Mouse (Mus musculus): ENCODE results near the gene Ankrd44. TPM values are rescaled to one million over a fixed set of nuclear protein-coding genes. Genes with fewer than 3 reads are reported as not detected.
"Not testable (repeated sequence)": the region's sequence is repeated elsewhere in the genome, so short reads cannot be mapped to it uniquely, and the experiment has no call there.

Ankrd44 gene
- total RNA-seq (2021): 1 to 10 TPM; 5.1 to 6.2 TPM
- long read RNA-seq, experiment 1, partial matches to known transcripts: 0 of 7 reads
- long read RNA-seq, experiment 1, other reads (novel, unspliced or antisense): 7 of 7 reads
- long read RNA-seq, experiment 2, partial matches to known transcripts: 0 of 8 reads
- long read RNA-seq, experiment 2, other reads (novel, unspliced or antisense): 8 of 8 reads

DNA sequence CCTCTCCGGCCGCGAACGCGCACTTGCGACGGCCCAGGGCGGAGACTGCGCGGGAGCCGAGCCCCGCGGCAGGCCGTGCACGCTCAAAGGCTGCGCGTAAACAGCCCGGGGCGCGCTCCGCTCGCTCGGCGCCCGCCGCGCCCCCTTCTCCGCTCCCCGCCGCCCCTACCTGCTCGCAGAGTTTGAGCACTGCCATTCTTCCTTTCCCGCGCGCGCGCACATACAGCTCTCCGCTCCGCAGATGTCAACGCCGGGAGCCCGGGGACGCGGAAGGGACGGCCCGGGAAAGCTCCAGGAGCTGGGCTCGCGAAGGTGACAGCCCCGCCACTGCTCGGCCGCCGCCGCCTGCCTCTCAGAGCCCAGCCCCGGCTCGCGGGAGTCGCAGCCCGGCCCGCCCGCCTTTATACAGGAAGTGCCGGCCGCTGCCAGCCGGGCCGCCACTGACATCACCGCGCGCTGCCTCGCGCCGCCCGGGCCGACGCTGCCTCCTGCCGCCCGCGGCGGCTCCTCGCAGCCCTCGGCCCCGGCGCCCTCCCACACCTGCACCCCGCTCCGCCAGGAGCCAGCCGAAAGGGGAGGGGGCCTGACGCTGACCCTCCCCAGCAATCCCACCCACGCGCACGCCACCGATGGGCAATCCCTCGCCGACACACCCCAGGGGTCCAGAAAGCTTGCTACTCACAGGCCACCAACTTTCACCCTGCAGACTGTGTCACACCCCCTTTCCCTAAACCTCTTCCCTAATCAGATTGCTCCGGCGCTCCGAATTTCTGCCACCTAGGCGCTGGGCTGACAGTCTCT, at the start of gene Ankrd44:
Gene Ankrd44, minus strand, starts transcription at position 417 of the 801 bp plus-strand sequence.
- intact Hi-C loops (cut with DNase I): loop anchor here (2.0 to 10.0 kb wide), 3 partner anchors 91 to 259 kb away; no protein-coding TSS in a partner anchor
- peak; percentile 78 for DNase-seq

DNA sequence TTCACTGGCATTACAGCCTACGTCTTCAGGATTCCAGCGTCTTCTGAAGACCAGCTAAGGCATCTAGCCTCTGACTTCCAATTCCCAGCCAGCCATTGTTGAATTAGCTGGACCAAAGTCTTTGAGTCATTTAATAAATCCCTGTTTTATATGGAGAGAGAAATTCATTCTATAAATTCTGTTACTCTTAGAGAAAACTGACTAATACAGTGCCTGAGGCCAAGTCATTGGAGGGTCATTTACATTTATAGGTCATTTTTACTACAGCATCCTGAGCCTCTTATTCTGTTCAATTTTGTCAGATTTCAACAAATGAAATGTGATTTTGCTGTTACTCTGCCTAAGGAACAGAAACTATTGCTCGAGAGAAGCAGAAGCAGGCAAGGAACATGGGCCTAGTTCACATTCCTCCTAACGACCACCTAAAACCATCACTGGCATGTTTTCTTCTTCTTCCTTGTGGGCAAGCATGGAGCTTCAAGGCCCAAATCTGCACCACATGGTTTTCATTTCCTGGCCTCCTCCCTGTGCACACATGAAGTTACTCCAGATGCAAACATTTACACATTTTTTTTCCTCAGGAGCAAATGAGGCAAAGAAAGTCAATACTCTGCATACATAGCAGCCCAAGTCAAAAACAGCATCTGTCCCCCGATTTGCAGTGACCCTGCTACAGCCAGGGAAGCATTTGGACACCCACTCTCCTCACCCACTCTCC, 45.7 kb upstream of the Ankrd44 start:
- DNase-seq: no peak
- intact Hi-C loops (cut with DNase I): no loop called here

DNA sequence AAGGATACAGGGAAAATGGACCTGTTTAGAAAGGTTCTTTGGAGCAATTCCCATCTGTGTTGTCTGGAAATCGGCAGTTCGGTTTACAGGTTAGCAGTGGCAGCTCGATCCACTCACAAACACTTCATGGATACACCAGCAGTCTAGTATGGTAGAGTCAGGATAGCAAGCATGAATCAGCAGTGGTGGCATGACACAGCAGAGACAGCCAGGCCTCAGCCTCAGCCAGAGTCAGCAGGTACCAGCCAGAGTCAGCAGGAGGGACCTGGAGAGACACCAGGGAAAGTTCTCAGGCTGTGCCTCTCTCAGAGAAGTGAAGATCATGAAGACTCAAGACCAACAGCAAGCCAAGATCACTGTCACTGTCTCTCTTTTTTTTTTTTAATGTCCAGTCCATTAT, 40.7 kb upstream of the Ankrd44 start:
- intact Hi-C loops (cut with DNase I): no loop called here
- no peak for DNase-seq

DNA sequence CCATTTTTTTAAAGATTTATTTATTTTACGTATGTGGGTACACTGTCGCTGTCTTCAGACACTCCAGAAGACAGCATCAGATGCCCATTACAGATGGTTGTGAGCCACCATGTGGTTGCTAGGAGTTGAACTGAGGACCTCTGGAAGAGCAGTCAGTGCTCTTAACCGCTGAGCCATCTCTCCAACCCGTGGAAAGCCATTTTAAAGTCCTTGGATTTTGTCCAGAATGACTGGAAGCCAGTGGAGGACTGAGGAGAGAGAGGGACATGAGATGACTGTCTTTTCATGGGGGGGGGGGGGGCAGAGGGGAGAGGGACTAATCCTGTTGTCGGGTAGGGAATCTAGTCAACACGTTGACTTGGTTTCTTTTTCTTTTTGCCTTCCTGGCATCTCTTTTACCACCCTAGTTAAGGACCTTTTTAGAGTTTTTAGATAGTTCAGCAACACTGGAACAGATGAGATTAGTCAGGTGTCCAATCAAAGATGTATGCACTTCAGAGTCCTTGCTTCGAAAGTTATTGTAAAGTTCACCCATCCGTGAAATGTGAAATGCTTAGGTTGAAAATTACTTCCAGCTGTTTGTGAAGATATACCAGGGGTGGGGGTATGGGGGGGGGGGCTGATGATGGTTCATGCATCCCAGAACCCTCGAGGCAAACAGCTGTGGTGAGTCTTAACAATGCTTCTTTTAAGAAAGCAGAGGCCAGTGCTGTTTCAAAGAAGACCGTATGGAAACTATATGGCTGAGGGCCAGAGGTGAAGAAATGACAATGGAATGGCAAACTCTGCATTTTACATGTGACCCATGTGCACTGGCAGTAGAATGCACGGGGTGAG, 39.2 kb upstream of the Ankrd44 start:
- intact Hi-C loops (cut with DNase I): no loop called here
- no peak for DNase-seq

DNA sequence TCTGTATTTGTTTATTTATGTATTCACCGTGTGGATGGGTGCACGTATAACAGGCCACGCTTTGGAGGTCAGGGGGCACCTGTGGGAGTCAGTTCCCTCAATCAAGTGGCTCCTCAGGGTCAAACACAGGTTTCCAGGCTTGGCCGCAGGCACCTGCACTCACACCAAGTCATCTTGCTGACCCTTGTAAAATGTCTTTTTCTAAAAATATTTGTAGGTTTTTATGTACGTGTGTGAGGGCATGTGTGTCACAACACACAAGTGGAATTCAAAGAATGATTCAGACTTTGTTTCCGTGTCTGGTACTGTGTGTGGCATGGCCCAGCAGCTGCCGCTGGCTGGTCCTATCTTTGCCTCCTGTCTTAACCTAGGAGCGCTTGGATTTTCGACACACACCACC, 35.5 kb upstream of the Ankrd44 start:
- no peak for DNase-seq
- intact Hi-C loops (cut with DNase I): no loop called here

DNA sequence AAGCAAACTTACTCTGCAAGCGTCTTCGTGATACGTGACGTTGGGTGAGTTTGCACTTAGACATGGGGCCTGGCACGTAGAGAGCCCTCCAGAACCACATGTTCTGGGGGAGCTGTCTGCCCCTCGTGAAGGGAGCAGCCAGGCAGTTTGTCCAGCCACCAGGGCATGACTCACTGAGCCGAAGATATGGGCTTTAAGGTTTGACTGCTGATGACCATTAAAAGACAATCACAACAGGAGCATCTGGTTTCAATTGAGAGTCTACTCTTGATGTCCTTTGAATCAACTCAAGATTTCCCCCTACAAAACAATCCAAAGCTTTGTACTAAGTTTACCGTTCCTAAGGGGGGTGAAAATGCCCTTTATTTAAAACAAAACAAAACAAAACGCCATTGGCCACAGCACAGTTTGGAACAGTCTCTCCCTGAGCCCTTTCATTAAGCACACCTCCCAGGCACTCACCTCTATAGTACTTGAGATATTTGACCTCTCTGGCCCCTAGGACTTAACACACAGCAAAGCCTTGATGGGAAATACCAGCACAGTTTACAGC, 34.5 kb upstream of the Ankrd44 start:
- DNase-seq: no peak
- intact Hi-C loops (cut with DNase I): no loop called here

DNA sequence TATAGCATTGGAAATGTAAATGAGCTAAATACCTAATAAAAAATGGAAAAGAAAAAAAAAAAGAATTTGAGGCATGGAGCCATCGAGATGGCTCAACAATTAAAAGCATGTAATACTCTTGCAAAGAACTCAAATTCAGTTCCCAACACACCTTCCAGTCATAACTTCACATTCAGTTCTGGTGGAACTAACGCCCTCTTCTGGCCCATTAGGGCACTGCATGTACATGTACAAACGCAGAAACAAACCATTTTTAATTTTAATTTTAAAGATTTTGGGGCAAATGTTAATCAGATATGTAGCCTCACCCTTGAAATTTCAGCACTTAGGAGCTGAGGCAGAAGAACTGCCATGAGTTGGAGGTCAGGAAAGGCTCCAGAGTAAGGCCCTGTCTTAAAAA, 32.3 kb upstream of the Ankrd44 start:
- no peak for DNase-seq
- intact Hi-C loops (cut with DNase I): no loop called here

DNA sequence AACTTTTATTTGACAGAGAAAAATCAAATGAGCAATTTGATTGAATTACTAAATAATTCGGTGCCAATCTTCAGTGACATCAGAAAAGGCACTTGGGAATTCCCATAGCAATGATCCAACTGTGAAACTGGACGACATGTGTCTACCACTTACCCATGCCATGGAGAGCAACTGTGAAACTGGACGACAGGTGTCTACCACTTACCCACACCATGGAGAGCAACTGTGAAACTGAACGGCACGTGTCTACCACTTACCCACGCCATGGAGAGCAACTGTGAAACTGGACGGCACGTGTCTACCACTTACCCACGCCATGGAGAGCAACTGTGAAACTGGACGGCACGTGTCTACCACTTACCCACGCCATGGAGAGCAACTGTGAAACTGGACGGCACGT, 30.8 kb upstream of the Ankrd44 start:
- DNase-seq; intact Hi-C loops (cut with DNase I): not testable (repeated sequence)

DNA sequence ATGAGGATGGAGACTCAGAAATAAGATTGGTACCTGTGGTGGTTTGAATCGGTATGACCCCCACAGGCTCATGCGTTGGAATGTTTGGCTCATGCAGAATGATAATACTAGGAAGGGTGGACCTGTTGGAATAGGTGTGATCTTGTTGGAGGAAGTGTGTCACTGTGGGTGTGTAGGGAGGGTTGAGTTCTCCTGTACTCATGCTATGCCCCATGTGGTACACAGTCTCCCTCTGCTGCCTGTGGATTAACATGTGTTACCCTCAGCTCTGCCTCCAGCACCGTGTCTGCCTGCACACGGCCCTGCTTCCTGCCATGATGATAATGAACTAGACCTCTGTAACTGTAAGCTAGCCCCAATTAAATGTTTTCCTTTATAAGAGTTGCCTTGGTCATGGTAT, 28.7 kb upstream of the Ankrd44 start:
- intact Hi-C loops (cut with DNase I): no loop called here
- no peak for DNase-seq

DNA sequence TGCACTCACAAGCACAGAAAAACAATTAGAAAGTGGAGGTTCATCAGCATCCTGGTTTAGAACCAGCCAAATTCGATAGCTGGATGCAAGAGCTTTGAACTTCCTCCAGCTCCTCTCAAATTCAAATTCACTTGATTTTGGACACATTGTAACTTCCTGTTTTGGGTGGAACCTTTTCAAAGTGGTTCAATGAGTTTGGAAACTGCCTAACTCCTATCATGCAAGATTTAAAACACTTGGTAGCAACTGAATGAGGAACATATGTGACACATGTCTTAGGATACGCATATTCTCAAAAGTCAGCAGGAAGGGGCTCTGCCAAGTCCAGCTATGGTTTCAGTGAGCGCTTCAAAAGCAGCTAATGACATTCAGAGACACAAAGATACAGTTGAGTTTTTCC, 18.5 kb upstream of the Ankrd44 start:
- intact Hi-C loops (cut with DNase I): no loop called here
- DNase-seq: no peak

DNA sequence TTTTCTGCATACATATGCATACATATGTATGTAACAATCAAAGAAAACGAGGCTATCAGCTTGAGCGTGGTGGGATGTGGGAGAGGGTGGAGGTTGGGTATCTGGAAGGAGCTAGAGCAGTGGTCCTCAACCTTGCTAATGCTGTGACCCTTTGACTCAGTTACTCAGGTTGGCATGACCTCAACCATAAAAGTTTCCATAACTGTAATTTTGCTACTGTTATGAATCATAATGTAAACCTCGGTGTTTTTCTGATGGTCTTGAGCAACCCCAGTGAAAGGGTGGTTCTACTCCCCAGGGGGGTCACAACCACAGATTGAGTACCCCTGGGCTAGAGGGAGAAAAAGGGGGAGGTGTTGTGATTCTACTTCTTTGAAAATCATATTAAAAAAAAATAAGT, 9.3 kb upstream of the Ankrd44 start:
- intact Hi-C loops (cut with DNase I): no loop called here
- no peak for DNase-seq

DNA sequence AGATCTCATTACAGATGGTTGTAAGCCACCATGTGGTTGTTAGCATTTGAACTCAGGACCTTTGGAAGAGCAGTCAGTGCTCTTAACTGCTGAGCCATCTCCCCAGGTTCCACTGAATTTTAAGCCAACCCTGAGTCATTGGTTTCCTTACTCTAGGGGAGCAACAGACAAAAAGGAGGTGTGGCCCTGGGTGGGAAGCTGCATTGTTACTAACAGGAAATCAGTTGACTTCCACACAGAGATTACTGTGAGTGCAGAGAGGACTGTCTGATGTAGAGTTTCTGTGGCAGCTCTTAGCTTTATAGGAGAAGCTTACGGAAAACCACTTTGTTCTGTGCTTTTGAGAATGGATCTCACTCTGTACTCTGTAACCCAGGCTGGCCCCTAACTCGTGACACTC, 8.7 kb upstream of the Ankrd44 start:
- intact Hi-C loops (cut with DNase I): no loop called here
- DNase-seq: no peak

DNA sequence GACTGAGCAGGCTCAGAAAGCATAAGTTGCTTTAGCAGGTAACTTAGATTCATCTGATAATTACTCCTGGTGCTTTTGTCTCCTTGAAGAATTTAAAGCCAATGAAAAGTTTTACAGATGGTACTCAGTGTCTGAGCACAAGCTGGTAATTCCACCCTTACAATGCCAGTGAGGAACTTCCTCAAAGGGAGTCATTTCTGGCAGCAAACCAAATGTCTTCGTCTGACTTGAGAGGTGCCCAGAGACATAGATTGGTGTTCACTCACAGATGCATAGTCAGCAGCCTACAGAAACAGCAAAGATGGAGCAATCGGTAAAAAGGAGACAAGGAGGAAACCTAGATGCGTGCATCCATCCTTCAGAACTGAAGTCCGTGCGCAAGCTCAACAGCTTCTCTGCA, 7.5 kb upstream of the Ankrd44 start:
- no peak for DNase-seq
- intact Hi-C loops (cut with DNase I): no loop called here

DNA sequence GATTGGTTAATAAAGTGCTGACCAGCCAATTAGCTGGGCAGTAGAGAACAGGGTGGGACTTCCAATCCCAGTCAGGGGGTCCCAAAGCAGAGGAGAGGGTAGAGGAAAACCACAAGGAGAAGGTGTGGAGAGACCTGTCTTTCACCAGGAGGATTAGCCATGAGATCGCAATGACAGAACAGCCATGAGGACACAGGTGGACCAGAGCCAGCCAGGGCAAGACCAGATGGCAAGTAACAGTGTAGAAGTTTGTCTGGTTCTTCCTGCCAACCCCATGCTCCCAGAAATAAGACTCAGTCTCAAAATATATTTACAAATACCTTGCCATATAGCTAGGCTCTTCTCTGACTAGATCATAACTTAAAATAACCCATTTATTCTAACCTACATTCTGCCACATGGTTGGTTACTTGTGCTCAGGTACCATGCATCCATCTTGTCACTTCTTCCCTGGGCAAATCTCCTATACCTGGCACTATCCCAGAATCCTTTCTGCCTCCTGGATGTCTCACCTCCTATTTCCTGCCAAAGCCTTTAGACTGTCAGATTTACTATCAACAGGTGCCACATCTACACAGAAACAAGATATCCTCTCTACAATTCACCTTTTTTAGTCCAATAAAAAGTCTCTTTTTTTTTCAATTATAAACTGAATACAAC, 6.4 kb upstream of the Ankrd44 start:
- no peak for DNase-seq
- intact Hi-C loops (cut with DNase I): no loop called here

DNA sequence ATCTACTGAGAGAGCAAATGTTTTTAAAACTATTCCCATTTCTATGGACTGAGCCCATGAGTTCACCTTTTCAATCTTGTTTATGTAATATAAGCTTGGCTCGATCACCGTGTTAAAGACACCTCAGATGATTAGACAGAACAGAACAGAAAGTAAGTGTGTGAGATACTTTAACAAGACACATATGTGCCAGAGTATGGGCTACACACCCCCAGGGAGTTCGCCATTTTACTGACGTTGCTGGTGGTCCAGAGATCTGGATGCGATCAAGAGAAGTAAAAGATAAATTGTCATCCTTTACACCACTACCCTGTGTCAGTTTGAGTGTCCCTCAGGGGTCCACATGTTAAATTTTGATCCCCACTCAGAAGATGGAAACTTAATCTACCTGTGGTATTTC, 5.0 kb upstream of the Ankrd44 start:
- DNase-seq: no peak
- intact Hi-C loops (cut with DNase I): no loop called here

DNA sequence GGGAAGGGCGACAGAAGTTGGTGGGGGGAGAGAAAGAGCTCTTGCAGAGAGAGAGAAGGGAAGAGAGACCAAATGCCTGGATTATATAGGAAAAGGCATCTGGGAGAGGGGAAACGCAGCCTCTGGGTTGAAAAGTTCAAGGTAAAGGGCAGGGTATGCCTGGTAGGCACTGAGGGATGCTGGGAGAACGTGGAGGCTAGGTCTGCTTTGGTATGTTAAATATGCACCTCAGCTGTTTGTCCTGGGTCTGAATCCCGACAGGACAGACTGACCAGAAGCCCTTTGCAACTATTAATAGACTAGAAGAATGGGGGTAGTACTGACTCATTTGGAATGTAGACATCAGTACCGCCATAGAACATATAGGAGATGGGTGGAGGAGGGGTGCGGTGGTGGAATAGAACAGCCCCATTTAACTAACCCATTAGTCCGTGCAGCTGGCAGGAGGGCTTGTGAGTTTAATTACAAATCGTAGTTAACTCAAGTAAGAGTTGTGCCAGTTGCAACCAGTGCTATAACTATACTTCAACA, 4.5 kb upstream of the Ankrd44 start:
- DNase-seq: no peak
- intact Hi-C loops (cut with DNase I): no loop called here

DNA sequence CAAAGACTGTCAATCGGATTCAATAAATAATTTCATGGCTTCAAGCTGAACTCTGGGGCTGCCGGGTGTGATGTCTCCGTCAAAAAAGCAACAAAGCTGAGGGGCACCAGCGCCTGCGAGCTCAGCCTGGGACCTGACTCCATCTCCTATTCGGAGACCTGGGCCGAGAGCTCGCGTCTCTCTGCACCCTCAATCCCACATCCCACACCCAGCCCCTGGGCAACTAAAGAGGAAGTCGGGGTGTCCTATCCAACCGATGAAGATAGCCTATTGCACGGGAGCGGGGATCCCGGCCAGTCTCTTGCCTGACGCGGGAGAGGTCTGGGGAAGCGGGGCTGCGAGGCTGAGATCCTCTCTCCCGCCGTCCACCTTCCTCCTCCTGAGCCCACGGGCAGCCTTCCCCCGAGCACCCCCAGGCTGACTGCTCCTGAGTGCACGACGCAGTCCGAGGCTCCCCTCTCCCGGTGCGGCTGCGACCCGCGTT, 694 bp downstream of the Ankrd44 start:
- intact Hi-C loops (cut with DNase I): loop anchor here (10.0 kb wide), 1 partner anchor 171 kb away; no protein-coding TSS in a partner anchor
- DNase-seq: peak in 1 of 2 experiments; percentile 39

DNA sequence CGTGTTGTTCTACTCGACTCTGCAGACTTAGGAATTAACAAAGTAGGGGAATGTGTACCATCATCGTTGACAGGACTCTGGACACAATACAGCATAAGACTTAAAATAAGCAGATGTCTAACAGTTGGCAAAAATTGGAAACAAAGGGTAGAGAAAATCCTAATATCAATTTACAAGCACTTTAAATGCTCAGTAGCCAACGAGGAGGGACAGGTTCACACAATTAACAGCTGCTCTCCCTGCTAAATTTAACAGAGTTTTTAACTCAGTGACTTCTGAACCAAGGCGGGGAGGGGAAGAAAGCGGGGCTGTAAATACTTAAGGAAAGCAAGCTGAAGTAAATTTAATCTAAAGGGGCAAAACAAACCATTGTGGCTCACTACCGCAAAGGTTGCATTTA, 1.4 kb downstream of the Ankrd44 start:
- no peak for DNase-seq
- intact Hi-C loops (cut with DNase I): loop anchor here (10.0 kb wide), 1 partner anchor 170 kb away; no protein-coding TSS in a partner anchor

DNA sequence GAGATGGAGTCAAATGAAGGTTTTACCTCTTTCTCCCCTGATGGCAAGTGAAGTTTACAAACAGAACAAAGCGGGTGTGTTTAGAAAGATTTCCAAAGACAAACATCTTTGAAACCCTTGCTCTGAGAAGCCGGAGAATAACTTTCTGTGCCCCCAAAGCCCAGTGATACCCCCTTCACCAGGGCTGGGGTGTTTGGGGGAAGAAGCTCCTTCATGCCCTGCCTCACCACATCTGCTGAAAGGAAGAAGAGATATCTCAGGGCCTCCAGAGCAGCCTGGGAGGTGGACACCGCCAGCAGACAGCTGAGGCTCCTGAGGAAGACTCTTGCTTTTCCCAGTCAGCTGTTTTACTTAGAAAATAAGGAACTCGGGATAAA, 1.9 kb downstream of the Ankrd44 start:
- intact Hi-C loops (cut with DNase I): loop anchor here (10.0 kb wide), 1 partner anchor 169 kb away; no protein-coding TSS in a partner anchor
- DNase-seq: no peak

Data from gastrocnemius, postnatal 36 days (tissue).